Mouse (Mus musculus): ENCODE measurements at regions not wholly inside any gene's neighbourhood (a gene's known extent, or its start where the extent isn't known, plus 50 kb on each side); places are given as distances from the start of the nearest gene placed in this dataset.
A peak's percentile ranks its signal among the peaks of the same experiment; 100 is the strongest.

GRCm38 (mm10) chr1:35000801-35001200, 151.0 kb downstream of the Plekhb2 start:
- peaks cover 4% of the 10 kb centered on the region; the same call in 1 of the 2 replicates for H3K4me1 ChIP-seq
- no peak overlapping the region for H3K4me3 ChIP-seq (replicated peaks)
- no peak for ATAC-seq (ENCODE audit: low FRiP score)
- WGBS, result 100% methylated on average over 1 of the region's 1 CpGs
- H3K4me2 ChIP-seq, result no peak overlapping the region
- H3K27ac ChIP-seq (replicated peaks), result no peak overlapping the region
- H3K9me3 ChIP-seq (replicated peaks), result no peaks in the 10 kb centered on the region
- H3K27me3 ChIP-seq (replicated peaks), result no peaks in the 10 kb centered on the region
- no peaks in the 10 kb centered on the region for H3K36me3 ChIP-seq
- H3K9ac ChIP-seq (replicated peaks), result no peak overlapping the region

DNA sequence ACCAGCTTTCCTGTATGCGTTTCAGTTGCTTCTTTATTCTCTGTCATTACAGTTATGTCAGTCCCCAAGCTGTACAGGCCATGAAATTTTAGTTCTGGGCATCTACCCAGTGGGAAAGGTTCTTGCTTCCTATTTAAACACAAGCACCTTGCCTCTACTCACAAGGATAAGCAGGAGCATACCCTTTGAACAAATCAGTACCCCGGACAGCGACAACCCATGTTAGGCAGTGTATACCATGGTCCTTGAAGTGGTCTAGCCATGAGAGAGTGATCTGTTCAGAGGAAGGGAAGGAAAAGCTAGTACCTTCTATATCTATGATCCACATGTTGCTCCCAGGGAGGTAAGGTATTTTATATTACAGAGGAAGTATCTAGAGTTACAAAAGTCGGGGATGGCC, 167.7 kb downstream of the Plekhb2 start:
- ATAC-seq (ENCODE audit: low FRiP score), result no peak
- Histone ChIP-seq H3K4me1 (no peaks in the 10 kb centered on the region), H3K4me2 (no peak overlapping the region), H3K9me3 (replicated peaks) (no peaks in the 10 kb centered on the region), H3K27me3 (replicated peaks) (no peaks in the 10 kb centered on the region), H3K27ac (replicated peaks) (no peak overlapping the region), H3K9ac (replicated peaks) (no peak overlapping the region), H3K36me3 (no peaks in the 10 kb centered on the region), H3K4me3 (replicated peaks) (no peak overlapping the region)
- 76% methylated on average over 4 of the region's 4 CpGs for WGBS

- no peak overlapping the region for H3K4me3 ChIP-seq (replicated peaks)
- H3K27me3 ChIP-seq (replicated peaks), result no peaks in the 10 kb centered on the region
- H3K9ac ChIP-seq (replicated peaks), result no peak overlapping the region
- no peaks in the 10 kb centered on the region for H3K9me3 ChIP-seq (replicated peaks)
- no peaks in the 10 kb centered on the region for H3K4me1 ChIP-seq
- H3K36me3 ChIP-seq, result no peaks in the 10 kb centered on the region
- no peak for ATAC-seq (ENCODE audit: low FRiP score)
- H3K27ac ChIP-seq (replicated peaks), result no peak overlapping the region
- WGBS, result 53% methylated on average over 4 of the region's 4 CpGs
- H3K4me2 ChIP-seq, result no peak overlapping the region
Measured at GRCm38 (mm10) chr1:35032619-35033018, 182.8 kb downstream of the Plekhb2 start.

- Histone ChIP-seq H3K27me3 (replicated peaks) (no peaks in the 10 kb centered on the region), H3K4me2 (no peak overlapping the region), H3K9me3 (replicated peaks) (no peaks in the 10 kb centered on the region), H3K9ac (replicated peaks) (no peak overlapping the region), H3K36me3 (no peaks in the 10 kb centered on the region), H3K27ac (replicated peaks) (no peak overlapping the region), H3K4me3 (replicated peaks) (no peak overlapping the region), H3K4me1 (no peaks in the 10 kb centered on the region)
- ATAC-seq (ENCODE audit: low FRiP score), result no peak
- 77% methylated on average over 1 of the region's 1 CpGs for WGBS
Measured at GRCm38 (mm10) chr1:35072811-35073210, 223.0 kb downstream of the Plekhb2 start.

DNA sequence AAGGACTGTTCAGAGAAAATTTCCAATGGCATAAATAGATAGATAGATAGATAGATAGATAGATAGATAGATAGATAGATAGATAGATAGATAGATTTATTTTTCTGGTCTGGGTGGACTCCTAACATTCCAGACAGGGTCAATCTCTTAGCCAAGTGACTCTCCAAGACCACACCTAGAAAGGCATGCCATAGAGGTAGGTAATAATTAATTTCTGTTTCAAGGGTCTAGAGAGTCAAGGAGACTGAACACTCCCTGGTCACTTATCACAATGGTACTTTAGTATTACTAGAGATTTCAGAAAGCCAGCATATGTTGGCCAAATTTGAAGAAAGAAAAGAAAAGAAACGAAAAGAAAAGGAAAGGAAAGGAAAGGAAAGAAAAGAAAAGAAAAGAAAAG, 245.1 kb downstream of the Plekhb2 start:
- 42% methylated on average over 1 of the region's 1 CpGs for WGBS
- Histone ChIP-seq H3K4me3 (replicated peaks) (no peak overlapping the region), H3K27ac (replicated peaks) (no peak overlapping the region), H3K4me1 (no peaks in the 10 kb centered on the region), H3K4me2 (no peak overlapping the region), H3K27me3 (replicated peaks) (no peaks in the 10 kb centered on the region), H3K9ac (replicated peaks) (no peak overlapping the region), H3K36me3 (no peaks in the 10 kb centered on the region), H3K9me3 (replicated peaks) (no peaks in the 10 kb centered on the region)
- ATAC-seq (ENCODE audit: low FRiP score), result no peak

DNA sequence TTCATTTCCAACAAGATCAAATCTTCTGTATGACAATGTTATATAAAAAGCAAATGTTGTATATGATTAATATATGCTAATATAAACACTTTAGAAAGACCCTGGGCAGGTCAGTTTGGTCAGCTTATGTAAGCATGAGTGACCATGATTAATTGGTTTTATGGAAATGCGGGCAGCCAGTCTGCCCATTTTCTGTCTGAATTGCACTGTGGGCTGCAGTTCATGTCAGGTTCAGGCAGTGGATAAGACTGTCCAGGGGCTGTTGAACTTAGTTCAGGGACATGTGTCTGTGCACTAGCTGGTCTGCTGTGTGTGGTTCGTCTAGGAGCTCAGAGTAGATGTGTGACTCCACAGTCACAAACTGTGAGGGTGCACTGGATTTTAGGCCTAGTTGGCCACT, 246.0 kb downstream of the Plekhb2 start:
- 57% methylated on average over 2 of the region's 2 CpGs for WGBS
- no peak overlapping the region for H3K27ac ChIP-seq (replicated peaks)
- no peaks in the 10 kb centered on the region for H3K4me1 ChIP-seq
- no peaks in the 10 kb centered on the region for H3K9me3 ChIP-seq (replicated peaks)
- ATAC-seq (ENCODE audit: low FRiP score), result no peak
- H3K4me3 ChIP-seq (replicated peaks), result no peak overlapping the region
- no peak overlapping the region for H3K4me2 ChIP-seq
- H3K9ac ChIP-seq (replicated peaks), result no peak overlapping the region
- no peaks in the 10 kb centered on the region for H3K27me3 ChIP-seq (replicated peaks)
- no peaks in the 10 kb centered on the region for H3K36me3 ChIP-seq

DNA sequence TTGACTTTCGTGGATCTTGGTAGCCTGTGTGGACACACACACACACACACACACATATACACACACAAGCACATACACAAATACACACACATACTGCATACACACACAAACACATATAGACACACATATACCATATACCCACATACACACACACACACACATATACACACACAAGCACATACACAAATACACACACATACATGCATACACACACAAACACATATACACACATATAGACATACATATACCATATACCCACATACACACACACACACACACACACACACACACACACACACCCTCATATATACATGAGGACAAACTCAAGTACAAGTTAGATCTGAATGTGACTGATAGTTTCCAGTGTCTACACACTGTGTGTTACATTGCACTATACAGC, 256.9 kb downstream of the Plekhb2 start:
- Histone ChIP-seq H3K4me1 (no peaks in the 10 kb centered on the region), H3K4me3 (replicated peaks) (no peak overlapping the region), H3K27me3 (replicated peaks) (no peaks in the 10 kb centered on the region), H3K9me3 (replicated peaks) (no peaks in the 10 kb centered on the region), H3K36me3 (no peaks in the 10 kb centered on the region), H3K9ac (replicated peaks) (no peak overlapping the region), H3K4me2 (no peak overlapping the region), H3K27ac (replicated peaks) (no peak overlapping the region)
- 88% methylated on average over 1 of the region's 1 CpGs for WGBS
- ATAC-seq (ENCODE audit: low FRiP score), result no peak

GRCm38 (mm10) chr1:35109801-35110200, 260.0 kb downstream of the Plekhb2 start:
- no peak for ATAC-seq (ENCODE audit: low FRiP score)
- 54% methylated on average over 1 of the region's 1 CpGs for WGBS
- Histone ChIP-seq H3K9me3 (replicated peaks) (no peaks in the 10 kb centered on the region), H3K27me3 (replicated peaks) (no peaks in the 10 kb centered on the region), H3K4me1 (no peaks in the 10 kb centered on the region), H3K9ac (replicated peaks) (no peak overlapping the region), H3K4me3 (replicated peaks) (no peak overlapping the region), H3K4me2 (no peak overlapping the region), H3K36me3 (no peaks in the 10 kb centered on the region), H3K27ac (replicated peaks) (no peak overlapping the region)

DNA sequence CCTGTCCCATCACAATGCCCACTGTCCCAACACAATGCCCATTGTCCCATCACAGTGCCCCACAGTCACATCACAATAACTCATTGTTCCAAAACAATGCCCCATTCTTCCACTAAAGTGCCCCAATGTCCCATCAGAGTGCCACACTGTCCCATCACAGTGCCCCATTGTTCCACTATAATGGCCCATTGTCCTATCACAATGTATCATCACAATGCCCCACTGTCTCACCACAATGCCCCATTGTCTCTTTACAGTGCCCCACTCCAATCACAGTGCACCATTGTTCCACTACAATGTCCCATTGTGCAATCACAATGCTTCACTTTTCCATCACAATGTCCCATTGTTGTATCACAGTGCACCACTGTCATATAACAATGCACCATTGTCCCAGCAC, 265.7 kb downstream of the Plekhb2 start:
- Histone ChIP-seq H3K4me1 (no peaks in the 10 kb centered on the region), H3K27ac (replicated peaks) (no peak overlapping the region), H3K4me2 (no peak overlapping the region), H3K9me3 (replicated peaks) (no peaks in the 10 kb centered on the region), H3K9ac (replicated peaks) (no peak overlapping the region), H3K27me3 (replicated peaks) (no peaks in the 10 kb centered on the region), H3K36me3 (no peaks in the 10 kb centered on the region), H3K4me3 (replicated peaks) (no peak overlapping the region)
- no peak for ATAC-seq (ENCODE audit: low FRiP score)

DNA sequence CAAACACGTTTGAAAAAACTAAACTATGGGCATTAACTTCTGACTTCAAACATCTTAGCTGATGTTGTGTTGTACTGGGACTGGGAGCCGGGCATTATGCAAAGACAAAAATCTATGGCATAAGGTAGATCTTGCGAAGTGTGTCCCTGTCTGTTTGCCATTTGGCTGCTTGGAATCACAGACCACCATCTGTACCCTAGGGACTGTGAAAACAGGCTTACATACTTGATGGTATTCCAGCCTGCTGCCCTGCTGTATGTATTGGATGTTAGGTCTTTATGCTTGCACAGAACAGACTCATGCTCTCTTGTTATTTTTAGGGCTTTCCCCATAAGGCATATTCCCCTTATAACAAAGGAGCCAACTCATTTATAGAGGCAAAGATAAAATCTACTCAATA, 288.1 kb downstream of the Plekhb2 start:
- 74% methylated on average over 3 of the region's 3 CpGs for WGBS

DNA sequence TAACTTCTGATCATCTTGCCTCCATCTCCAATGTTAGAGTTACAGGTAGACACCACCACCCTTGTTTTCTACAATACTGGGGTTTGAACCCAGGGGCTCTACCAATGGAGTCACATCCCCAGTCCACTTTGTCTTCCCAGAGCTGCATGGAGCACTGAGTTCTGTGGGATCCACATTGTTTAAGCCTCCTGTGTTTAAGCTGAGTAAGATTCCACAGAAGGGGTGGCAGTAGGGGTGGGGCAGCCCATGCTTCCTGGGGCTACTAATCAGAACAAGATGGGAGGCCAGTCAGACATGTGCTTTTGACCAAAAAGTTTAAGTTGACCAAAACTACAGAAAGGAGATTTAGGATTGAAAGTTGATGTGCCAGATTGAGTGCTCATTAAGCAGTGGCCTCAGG, 299.3 kb downstream of the Plekhb2 start:
- Histone ChIP-seq H3K9ac (replicated peaks) (no peak overlapping the region), H3K27me3 (replicated peaks) (no peaks in the 10 kb centered on the region), H3K27ac (replicated peaks) (no peak overlapping the region), H3K4me2 (no peak overlapping the region), H3K36me3 (no peaks in the 10 kb centered on the region), H3K9me3 (replicated peaks) (no peaks in the 10 kb centered on the region), H3K4me1 (no peaks in the 10 kb centered on the region), H3K4me3 (replicated peaks) (no peak overlapping the region)
- no peak for ATAC-seq (ENCODE audit: low FRiP score)

More for the DNA sequence above, 288.1 kb downstream of the Plekhb2 start:
- H3K4me1 ChIP-seq, result no peaks in the 10 kb centered on the region
- no peak overlapping the region for H3K4me3 ChIP-seq (replicated peaks)
- no peak overlapping the region for H3K9ac ChIP-seq (replicated peaks)
- H3K27me3 ChIP-seq (replicated peaks), result no peaks in the 10 kb centered on the region
- no peaks in the 10 kb centered on the region for H3K9me3 ChIP-seq (replicated peaks)
- no peak overlapping the region for H3K27ac ChIP-seq (replicated peaks)
- no peak for ATAC-seq (ENCODE audit: low FRiP score)
- no peak overlapping the region for H3K4me2 ChIP-seq
- no peaks in the 10 kb centered on the region for H3K36me3 ChIP-seq

DNA sequence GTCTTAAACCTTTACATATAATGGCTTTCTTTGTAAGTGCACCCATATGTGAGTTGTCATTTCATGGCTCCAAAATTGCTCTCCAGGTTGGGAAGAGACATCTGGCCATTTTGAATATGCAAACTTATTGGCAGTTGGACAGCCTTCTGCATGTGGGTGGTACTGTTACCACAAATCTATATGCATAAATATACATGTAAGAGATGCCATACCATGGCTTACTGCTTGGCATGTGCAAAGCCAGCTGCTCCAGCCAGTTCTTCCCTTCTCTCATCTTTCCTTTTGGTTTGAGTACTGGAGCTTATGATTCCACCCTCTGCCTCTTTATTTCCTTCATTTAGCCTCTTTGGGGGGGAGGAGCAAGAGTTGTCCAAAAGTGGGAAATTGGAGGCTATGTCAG, 312.7 kb downstream of the Plekhb2 start:
- H3K27ac ChIP-seq (replicated peaks), result no peak overlapping the region
- H3K27me3 ChIP-seq (replicated peaks), result no peaks in the 10 kb centered on the region
- H3K4me1 ChIP-seq, result no peaks in the 10 kb centered on the region
- no peak overlapping the region for H3K9ac ChIP-seq (replicated peaks)
- H3K4me3 ChIP-seq (replicated peaks), result no peak overlapping the region
- ATAC-seq (ENCODE audit: low FRiP score), result no peak
- H3K9me3 ChIP-seq (replicated peaks), result no peaks in the 10 kb centered on the region
- no peak overlapping the region for H3K4me2 ChIP-seq
- no peaks in the 10 kb centered on the region for H3K36me3 ChIP-seq

- no peaks in the 10 kb centered on the region for H3K27me3 ChIP-seq (replicated peaks)
- WGBS, result 80% methylated on average over 2 of the region's 2 CpGs
- no peak overlapping the region for H3K4me2 ChIP-seq
- H3K27ac ChIP-seq (replicated peaks), result peak overlapping the region; percentile 63; the same call in 1 of the 2 replicates
- H3K4me1 ChIP-seq, result peaks cover 18% of the 10 kb centered on the region
- no peak overlapping the region for H3K4me3 ChIP-seq (replicated peaks)
- H3K36me3 ChIP-seq, result no peaks in the 10 kb centered on the region
- no peak for ATAC-seq (ENCODE audit: low FRiP score)
- H3K9me3 ChIP-seq (replicated peaks), result no peaks in the 10 kb centered on the region
- no peak overlapping the region for H3K9ac ChIP-seq (replicated peaks)
Measured at GRCm38 (mm10) chr1:35200656-35201055, 350.9 kb downstream of the Plekhb2 start.
